Mouse (Mus musculus): ENCODE results near the gene Ppm1d. TPM values are rescaled to one million over a fixed set of nuclear protein-coding genes. Genes with fewer than 3 reads are reported as not detected.

The Ppm1d gene
- total RNA-seq, 2 experiments from 2014 or later: 13.6 to 16.3 TPM

- peak; percentile 98 to 99 for DNase-seq (ENCODE audit: low spot score in 2 of 2)
- peak within 1 kb of the TSS; percentile 91 for H3K27ac ChIP-seq
- TF ChIP-seq CTCF (conservative IDR thresholded peaks at IDR 0.05): no peak
- peak within 1 kb of the TSS; percentile 86 for H3K4me3 ChIP-seq
Measured at GRCm38 (mm10) chr11:85352539-85353380, 41.7 kb downstream of the Ppm1d start, which contains the start of gene Bcas3. Gene Bcas3, plus strand, starts transcription at chr11:85353167.

- DNase-seq (ENCODE audit: low spot score in 2 of 2): no peak
- Histone ChIP-seq H3K4me3 (peak overlapping the region; percentile 86), H3K27ac (peak overlapping the region; percentile 91)
- no peak for TF ChIP-seq CTCF (conservative IDR thresholded peaks at IDR 0.05)
Measured at GRCm38 (mm10) chr11:85353819-85354218, 42.8 kb downstream of the Ppm1d start.

GRCm38 (mm10) chr11:85359641-85360040, 48.6 kb downstream of the Ppm1d start:
- DNase-seq (ENCODE audit: low spot score in 2 of 2): no peak
- Histone ChIP-seq H3K4me3 (no peak overlapping the region), H3K27ac (no peak overlapping the region)
- TF ChIP-seq CTCF (conservative IDR thresholded peaks at IDR 0.05): no peak

GRCm38 (mm10) chr11:85361621-85362020, 50.6 kb downstream of the Ppm1d start:
- no peak for TF ChIP-seq CTCF (conservative IDR thresholded peaks at IDR 0.05)

GRCm38 (mm10) chr11:85366168-85366567, 55.1 kb downstream of the Ppm1d start:
- Histone ChIP-seq H3K4me3 (no peak overlapping the region), H3K27ac (no peak overlapping the region)
- no peak for TF ChIP-seq CTCF (conservative IDR thresholded peaks at IDR 0.05)
- DNase-seq (ENCODE audit: low spot score in 2 of 2): no peak

More at GRCm38 (mm10) chr11:85361621-85362020, 50.6 kb downstream of the Ppm1d start:
- no peak overlapping the region for H3K4me3 ChIP-seq
- no peak for DNase-seq (ENCODE audit: low spot score in 2 of 2)
- no peak overlapping the region for H3K27ac ChIP-seq

GRCm38 (mm10) chr11:85367823-85368222, 56.8 kb downstream of the Ppm1d start:
- Histone ChIP-seq H3K4me3 (no peak overlapping the region), H3K27ac (no peak overlapping the region)
- TF ChIP-seq CTCF (conservative IDR thresholded peaks at IDR 0.05): no peak
- DNase-seq (ENCODE audit: low spot score in 2 of 2): no peak

- Histone ChIP-seq H3K4me3 (no peak overlapping the region), H3K27ac (no peak overlapping the region)
- no peak for TF ChIP-seq CTCF (conservative IDR thresholded peaks at IDR 0.05)
- DNase-seq (ENCODE audit: low spot score in 2 of 2): no peak
Measured at GRCm38 (mm10) chr11:85379091-85379490, 68.0 kb downstream of the Ppm1d start.

GRCm38 (mm10) chr11:85380046-85380445, 69.0 kb downstream of the Ppm1d start:
- no peak overlapping the region for H3K4me3 ChIP-seq
- H3K27ac ChIP-seq: no peak overlapping the region
- peak; percentile 57 for TF ChIP-seq CTCF (conservative IDR thresholded peaks at IDR 0.05)
- no peak for DNase-seq (ENCODE audit: low spot score in 2 of 2)

- H3K4me3 ChIP-seq: no peak overlapping the region
- H3K27ac ChIP-seq: no peak overlapping the region
- peak; percentile 60 to 78 for DNase-seq (ENCODE audit: low spot score in 2 of 2)
- peak; percentile 93 for TF ChIP-seq CTCF (conservative IDR thresholded peaks at IDR 0.05)
Measured at GRCm38 (mm10) chr11:85382055-85382454, 71.0 kb downstream of the Ppm1d start.

GRCm38 (mm10) chr11:85383975-85384821, 73.2 kb downstream of the Ppm1d start:
- no peak overlapping the region for H3K27ac ChIP-seq
- H3K4me3 ChIP-seq: no peak overlapping the region
- no peak for TF ChIP-seq CTCF (conservative IDR thresholded peaks at IDR 0.05)
- DNase-seq (ENCODE audit: low spot score in 2 of 2): no peak

GRCm38 (mm10) chr11:85392179-85392863, 81.3 kb downstream of the Ppm1d start:
- Histone ChIP-seq H3K4me3 (peak overlapping the region; percentile 17; the same call in 1 of the 2 replicates), H3K27ac (peak overlapping the region; percentile 76)
- DNase-seq (ENCODE audit: low spot score in 2 of 2): no peak
- TF ChIP-seq CTCF (conservative IDR thresholded peaks at IDR 0.05): peak; percentile 33

- Histone ChIP-seq H3K27ac (peak overlapping the region; percentile 76), H3K4me3 (no peak overlapping the region; the same call in 1 of the 2 replicates)
- DNase-seq (ENCODE audit: low spot score in 2 of 2): no peak
- TF ChIP-seq CTCF (conservative IDR thresholded peaks at IDR 0.05): no peak
Measured at GRCm38 (mm10) chr11:85392864-85393220, 81.8 kb downstream of the Ppm1d start.

Measured in layer of hippocampus, adult 2 months (tissue).